Mouse (Mus musculus) midbrain, postnatal 0 days (tissue): ENCODE measurements at regions not wholly inside any gene's neighbourhood (a gene's known extent, or its start where the extent isn't known, plus 50 kb on each side); places are given as distances from the start of the nearest gene placed in this dataset.
A peak's percentile ranks its signal among the peaks of the same experiment; 100 is the strongest.

Experiments
- ATAC-seq: fragments of 200-750 bp; cut with Nextera tagmentation; 2 replicates; pipeline ENCODE4 v1.8.0; 2017; ENCODE audit warnings: moderate number of reproducible peaks, mild to moderate bottlenecking, moderate TSS enrichment, moderate library complexity; ENCODE audit not compliant: low FRiP score
- DNase-seq: peaks from one replicate; pipeline ENCODE4 v3.0.0-alpha.2; 2015; ENCODE audit warnings: low spot score
- H3K27ac ChIP-seq: fragments of 300-500 bp; sonication (generic); 2 replicates; pipeline ENCODE4 v1.5.1; 2014; ENCODE audit warnings: low read depth, mild to moderate bottlenecking, low read length, mixed read lengths
- H3K27me3 ChIP-seq: fragments of 300-500 bp; sonication (generic); 2 replicates; pipeline ENCODE4 v1.6.1; 2014; ENCODE audit warnings: low read length, control low read depth, mixed read lengths; ENCODE audit not compliant: insufficient read depth
- H3K36me3 ChIP-seq: fragments of 300-500 bp; sonication (generic); 2 replicates; pipeline ENCODE4 v1.6.1; 2014; ENCODE audit warnings: low read length, control low read depth, mixed read lengths; ENCODE audit not compliant: insufficient read depth
- H3K4me1 ChIP-seq: fragments of 300-500 bp; sonication (generic); 2 replicates; pipeline ENCODE4 v1.6.1; 2014; ENCODE audit warnings: mild to moderate bottlenecking, control low read depth, antibody characterized with exemption, low read length, mixed read lengths; ENCODE audit not compliant: insufficient read depth
- H3K4me2 ChIP-seq: fragments of 300-500 bp; sonication (generic); 2 replicates; pipeline ENCODE4 v1.6.1; 2014; ENCODE audit warnings: low read depth, mild to moderate bottlenecking, low read length, mixed read lengths; ENCODE audit not compliant: poor library complexity, severe bottlenecking
- H3K4me3 ChIP-seq: fragments of 300-500 bp; sonication (generic); 2 replicates; pipeline ENCODE4 v1.5.1; 2014; ENCODE audit warnings: low read depth, mild to moderate bottlenecking, low read length, moderate library complexity
- H3K9ac ChIP-seq: fragments of 300-500 bp; sonication (generic); replicated peaks from 2 replicates; pipeline ENCODE4 v1.6.1; 2014; ENCODE audit warnings: mild to moderate bottlenecking, low read length, moderate library complexity, mixed read lengths; ENCODE audit not compliant: poor library complexity, severe bottlenecking
- H3K9me3 ChIP-seq: fragments of 300-500 bp; sonication (generic); 2 replicates; pipeline ENCODE4 v1.6.1; 2016; ENCODE audit warnings: low read length, control low read depth
- CTCF ChIP-seq: IDR thresholded peaks from 2 replicates; pipeline ENCODE4 v1.5.1; 2016; ENCODE audit warnings: antibody characterized with exemption, mild to moderate bottlenecking
- WGBS: fragments of 180-500 bp; shearing (Covaris S2); extraction: QIAGEN DNeasy Blood & Tissue Kit; methylation state at CpG from one replicate; pipeline ENCODE4 v1.1.7; 2014; 5-methylcytosine and 5-hydroxymethylcytosine counted together

DNA sequence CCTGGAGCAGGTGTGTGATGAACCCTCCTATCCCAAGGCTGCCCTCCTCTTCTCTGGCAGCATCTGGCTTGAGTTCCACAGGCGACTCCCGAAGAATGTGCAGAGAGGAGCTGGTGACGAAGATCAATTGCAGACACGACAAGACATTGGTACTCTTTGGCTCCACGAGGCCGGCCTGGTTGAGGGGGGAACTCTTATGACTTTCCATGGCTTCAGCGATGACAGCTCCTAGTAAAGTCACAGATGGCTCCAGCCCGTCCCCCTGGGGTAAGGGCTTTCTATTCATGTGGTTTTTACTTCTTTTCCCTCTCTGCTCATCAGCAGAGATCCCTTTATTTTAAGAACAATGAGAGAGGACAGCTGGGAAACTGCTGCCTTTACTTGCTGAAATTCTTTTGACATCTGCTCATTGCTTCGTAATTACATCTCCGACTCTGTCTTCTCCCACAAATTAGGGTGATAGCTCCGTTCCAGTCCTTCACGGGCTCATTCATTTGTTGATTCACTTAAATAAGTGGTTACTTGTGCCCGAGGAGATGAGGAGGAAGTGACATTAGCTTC is 284.2 kb upstream of the Msx2 start:
- H3K4me2 ChIP-seq = no peak overlapping the region
- ATAC-seq (no peak), DNase-seq (no peak)
- H3K27ac ChIP-seq = no peak overlapping the region
- H3K27me3 ChIP-seq = no peaks in the 10 kb centered on the region
- H3K9me3 ChIP-seq = no peaks in the 10 kb centered on the region
- no peaks in the 10 kb centered on the region for H3K36me3 ChIP-seq
- 58% methylated on average over 13 of the region's 13 CpGs for WGBS
- H3K4me1 ChIP-seq = 0 out of 2 replicates have a peak, but pooled peaks cover 2% of the 10 kb centered on the region
- H3K9ac ChIP-seq = no peak overlapping the region
- no peak overlapping the region for H3K4me3 ChIP-seq
- TF ChIP-seq CTCF = no peak

DNA sequence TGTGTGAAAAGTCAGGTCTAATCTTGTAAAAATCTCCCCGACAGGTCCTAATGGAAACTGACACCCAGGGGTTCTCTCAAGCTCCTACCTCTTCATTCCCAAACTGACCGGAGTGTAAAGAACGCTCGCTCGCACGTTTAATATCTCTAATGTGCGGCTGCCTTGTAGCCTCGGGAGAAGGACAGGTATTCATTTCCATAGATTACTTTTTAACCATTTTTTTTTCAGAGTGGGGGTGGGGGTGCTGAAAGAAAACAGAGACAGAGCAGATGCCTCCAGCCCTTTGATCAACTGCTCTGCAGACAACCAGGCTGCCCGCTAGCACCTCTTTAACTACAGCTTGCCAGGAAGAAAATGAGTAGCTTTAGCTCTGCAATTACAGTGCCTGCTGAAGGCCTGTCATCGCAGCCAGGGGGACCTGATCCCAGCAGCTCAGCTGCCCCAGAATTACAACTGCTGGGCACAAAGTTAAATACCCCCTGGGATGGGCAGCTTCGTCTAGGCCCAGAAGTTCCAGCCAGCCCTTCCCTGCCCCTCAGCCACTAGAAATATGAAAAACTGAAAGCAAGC is 282.3 kb upstream of the Msx2 start:
- DNase-seq = no peak
- Histone ChIP-seq H3K27me3 (no peaks in the 10 kb centered on the region), H3K36me3 (no peaks in the 10 kb centered on the region), H3K9me3 (no peaks in the 10 kb centered on the region), H3K4me1 (0 out of 2 replicates have a peak, but pooled peaks cover 2% of the 10 kb centered on the region), H3K27ac (no peak overlapping the region), H3K4me3 (no peak overlapping the region), H3K9ac (peak overlapping the region; percentile 13; the same call in 1 of the 2 replicates), H3K4me2 (no peak overlapping the region)
- ATAC-seq = peak; percentile 16; the same call in 1 of the 2 replicates
- peak; percentile 27; the same call in 1 of the 2 replicates for TF ChIP-seq CTCF
- WGBS = 30% methylated on average over 11 of the region's 11 CpGs

- Histone ChIP-seq H3K4me3 (no peak overlapping the region), H3K27ac (no peak overlapping the region), H3K4me1 (0 out of 2 replicates have a peak, but pooled peaks cover 2% of the 10 kb centered on the region), H3K4me2 (no peak overlapping the region), H3K27me3 (no peaks in the 10 kb centered on the region), H3K9ac (no peak overlapping the region), H3K9me3 (no peaks in the 10 kb centered on the region), H3K36me3 (no peaks in the 10 kb centered on the region)
- TF ChIP-seq CTCF = no peak
- WGBS = 79% methylated on average over 6 of the region's 6 CpGs
- ATAC-seq (no peak), DNase-seq (no peak)
These were observed 280.2 kb upstream of the Msx2 start for GRCm38 (mm10) chr13:53753049-53753448.

DNA sequence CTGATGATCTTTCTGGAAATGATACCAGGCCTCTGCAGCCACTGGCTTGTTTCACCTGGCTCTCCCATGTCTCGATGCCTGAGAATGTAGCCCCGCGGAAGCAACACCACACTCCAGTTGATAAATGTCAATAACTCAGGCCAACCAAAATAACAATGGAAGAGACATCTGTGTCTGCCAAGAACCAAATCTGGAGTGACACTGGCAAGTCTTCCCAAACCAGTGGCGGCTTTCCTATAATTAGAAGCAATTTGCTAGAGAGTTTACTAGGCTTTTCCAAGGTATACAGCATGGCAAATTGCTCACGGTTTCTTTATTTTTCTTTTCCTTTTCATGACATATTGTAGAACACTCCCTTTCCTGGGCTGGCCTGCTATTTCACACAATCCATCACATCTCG is 268.1 kb upstream of the Msx2 start:
- no peak for ATAC-seq

DNA sequence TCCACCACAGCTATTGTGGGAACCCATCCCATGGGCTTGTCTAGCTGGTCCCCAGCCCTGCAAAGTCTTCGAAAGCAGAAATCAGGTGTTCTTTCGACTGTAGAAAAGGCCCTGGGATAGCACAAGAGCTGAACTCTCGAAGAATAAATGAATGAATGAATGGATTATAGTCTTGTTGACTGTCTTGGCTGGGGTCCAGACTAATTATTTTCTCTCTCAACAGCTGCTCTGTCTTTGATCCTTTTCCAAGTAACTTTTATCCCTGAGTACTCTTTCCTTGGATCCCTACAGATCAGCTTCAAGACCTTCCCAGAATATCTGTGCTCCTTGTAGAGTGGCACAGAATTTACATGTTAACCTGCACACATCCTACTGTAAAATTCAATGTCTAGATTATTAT is 266.3 kb upstream of the Msx2 start:
- DNase-seq (peak; percentile 68), ATAC-seq (no peak)
- no peaks in the 10 kb centered on the region for H3K27me3 ChIP-seq
- H3K4me3 ChIP-seq = no peak overlapping the region
- H3K36me3 ChIP-seq = no peaks in the 10 kb centered on the region
- H3K9ac ChIP-seq = no peak overlapping the region
- no peaks in the 10 kb centered on the region for H3K4me1 ChIP-seq
- H3K9me3 ChIP-seq = no peaks in the 10 kb centered on the region
- no peak for TF ChIP-seq CTCF
- no peak overlapping the region for H3K27ac ChIP-seq
- H3K4me2 ChIP-seq = no peak overlapping the region
- WGBS = 56% methylated on average over 3 of the region's 3 CpGs

More for the DNA sequence above, 268.1 kb upstream of the Msx2 start:
- no peak for DNase-seq
- H3K36me3 ChIP-seq = no peaks in the 10 kb centered on the region
- no peak overlapping the region for H3K9ac ChIP-seq
- H3K27me3 ChIP-seq = no peaks in the 10 kb centered on the region
- H3K4me1 ChIP-seq = no peaks in the 10 kb centered on the region
- no peak overlapping the region for H3K4me2 ChIP-seq
- no peak overlapping the region for H3K4me3 ChIP-seq
- 87% methylated on average over 6 of the region's 6 CpGs for WGBS
- H3K27ac ChIP-seq = no peak overlapping the region
- no peaks in the 10 kb centered on the region for H3K9me3 ChIP-seq
- no peak for TF ChIP-seq CTCF

DNA sequence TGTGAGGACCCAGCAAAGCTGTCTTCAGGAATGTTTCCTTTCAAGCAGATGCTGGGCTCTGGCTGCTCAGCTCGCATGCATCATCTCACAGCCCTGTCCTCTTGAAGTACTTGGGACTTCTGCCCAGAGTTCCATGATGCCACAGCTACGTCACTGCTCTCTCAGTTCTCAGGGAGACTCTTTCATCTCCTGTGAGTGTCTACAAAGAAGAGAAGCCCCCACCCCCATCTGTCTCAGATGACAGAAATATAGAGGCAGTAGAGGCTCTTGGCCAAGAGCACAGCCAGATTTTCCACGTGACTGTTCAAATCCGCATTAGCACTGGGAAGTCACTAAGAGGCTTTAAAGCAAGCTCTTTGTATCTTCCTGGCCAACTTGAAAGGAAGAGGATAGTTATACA is 262.1 kb upstream of the Msx2 start:
- ATAC-seq = no peak
- H3K27me3 ChIP-seq = no peaks in the 10 kb centered on the region
- no peaks in the 10 kb centered on the region for H3K9me3 ChIP-seq
- no peak overlapping the region for H3K9ac ChIP-seq
- no peak overlapping the region for H3K4me3 ChIP-seq
- H3K36me3 ChIP-seq = no peaks in the 10 kb centered on the region
- no peaks in the 10 kb centered on the region for H3K4me1 ChIP-seq
- peak; percentile 85 for DNase-seq
- H3K27ac ChIP-seq = no peak overlapping the region
- 36% methylated on average over 4 of the region's 4 CpGs for WGBS
- no peak for TF ChIP-seq CTCF
- no peak overlapping the region for H3K4me2 ChIP-seq
